In the genomic region with DNA sequence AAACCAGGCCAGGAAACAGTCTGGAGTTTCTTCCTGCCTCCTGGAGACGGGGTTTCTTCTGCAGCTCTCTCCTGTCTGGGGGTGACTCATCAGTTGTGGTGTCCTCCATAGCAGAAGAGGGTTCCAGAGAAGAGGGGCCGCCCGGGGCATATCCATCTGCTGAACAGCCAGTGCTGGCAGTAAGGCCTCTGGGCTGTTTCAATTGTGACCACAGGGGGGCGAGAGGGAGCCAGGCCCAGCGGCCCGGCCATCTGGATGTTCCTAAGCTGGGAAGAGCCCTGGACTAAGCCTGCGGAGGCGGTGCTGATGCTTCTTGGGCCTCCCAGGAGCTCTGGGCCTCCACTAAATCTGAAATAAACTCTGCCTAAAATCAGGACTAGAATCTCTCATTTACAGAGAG, we compare ENCODE assay signal across 9 mouse cellular contexts. TPM values are rescaled to one million over a fixed set of nuclear protein-coding genes. Genes with fewer than 3 reads are reported as not detected.
A peak's percentile ranks its signal among the peaks of the same experiment; 100 is the strongest.
DNase-seq lines count a peak whose midpoint lies in the region; ATAC-seq and TF ChIP-seq lines count a peak whose summit lies in the region.
"Had no signal": no experiment of that assay in that cellular context is flagged by ENCODE, and none has a peak within 500 bp of the region (broad histone marks: within the 10 kb centered on the region; RNA-seq: fewer than 3 reads in every experiment).

No protein-coding gene starts in this region.

- WGBS in heart, embryonic 15.5 days = 6% methylated on average over 8 of the region's 8 CpGs
- 6% methylated on average over 8 of the region's 8 CpGs for WGBS in liver, embryonic 14.5 days (ENCODE audit: insufficient replicate concordance)

- no peaks in the 10 kb centered on the region; the same call in 1 of the 2 replicates for H3K27me3 ChIP-seq in heart, embryonic 15.5 days
- no peaks in the 10 kb centered on the region; the same call in 1 of the 2 replicates for H3K27me3 ChIP-seq in liver, embryonic 14.5 days (ENCODE audit: control insufficient read depth, insufficient read depth, low read length)

- no peak overlapping the region for H3K4me2 ChIP-seq in heart, embryonic 15.5 days
- H3K4me2 ChIP-seq in liver, embryonic 14.5 days (ENCODE audit: low read depth) = no peak overlapping the region
- H3K4me2 ChIP-seq: heart, embryonic 13.5 days had no signal

- H3K9me3 ChIP-seq in heart, embryonic 15.5 days (replicated peaks) = no peaks in the 10 kb centered on the region
- H3K9me3 ChIP-seq in liver, embryonic 14.5 days (ENCODE audit: control insufficient read depth, low read length) = no peaks in the 10 kb centered on the region
- H3K9me3 ChIP-seq: heart, embryonic 13.5 days had no signal

- H3K36me3 ChIP-seq in heart, embryonic 15.5 days = no peaks in the 10 kb centered on the region
- H3K36me3 ChIP-seq in liver, embryonic 14.5 days (replicated peaks; ENCODE audit: control insufficient read depth, insufficient read depth, low read depth) = no peaks in the 10 kb centered on the region
- H3K36me3 ChIP-seq: heart, embryonic 13.5 days had no signal

- no peak overlapping the region for H3K9ac ChIP-seq in heart, embryonic 15.5 days
- no peak overlapping the region for H3K9ac ChIP-seq in liver, embryonic 14.5 days (replicated peaks)
- H3K9ac ChIP-seq: heart, embryonic 13.5 days had no signal

- TF ChIP-seq EP300 in liver, embryonic 14.5 days (IDR thresholded peaks at IDR 0.05; ENCODE audit: low read depth) = no peak

- no peak for TF ChIP-seq POLR2A in bone marrow macrophage, adult 2 months (IDR thresholded peaks at IDR 0.05; ENCODE audit: borderline replicate concordance, low read depth, low read length)

- no peak overlapping the region for H3K27ac ChIP-seq in bone marrow macrophage, adult 2 months (ENCODE audit: insufficient read depth, low read depth, low read length)
- H3K27ac ChIP-seq in heart, embryonic 15.5 days = no peak overlapping the region
- no peak overlapping the region for H3K27ac ChIP-seq in liver, embryonic 14.5 days
- H3K27ac ChIP-seq: heart, embryonic 13.5 days had no signal

- peak; percentile 65; the same call in 1 of the 2 replicates for ATAC-seq in erythroblast, adult 5-6 weeks (replicated peaks; ENCODE audit: low FRiP score, poor library complexity, severe bottlenecking)
- ATAC-seq in heart, embryonic 15.5 days (replicated peaks; ENCODE audit: insufficient number of reproducible peaks, insufficient read depth, low FRiP score, low read depth) = peak; percentile 70
- ATAC-seq in liver, embryonic 14.5 days (ENCODE audit: insufficient read depth) = no peak

- no peak overlapping the region for H3K4me3 ChIP-seq in bone marrow macrophage, adult 2 months (ENCODE audit: insufficient read depth, low read length)
- H3K4me3 ChIP-seq in heart, embryonic 15.5 days = no peak overlapping the region
- no peak overlapping the region for H3K4me3 ChIP-seq in liver, embryonic 14.5 days (ENCODE audit: insufficient read depth in 1 of 2, low read depth in 2 of 2, low read length in 2 of 2)
- H3K4me3 ChIP-seq: heart, embryonic 13.5 days had no signal

- DNase-seq in CD8-positive naive resting alpha-beta T cell, adult 2 months (ENCODE audit: low read depth in 2 of 2, low spot score in 2 of 2) = peak; percentile 63 to 68
- peak; percentile 77 to 94 for DNase-seq in kidney, postnatal 36 days
- peak in 2 of 3 experiments; percentile 24 to 31 for DNase-seq in liver, embryonic 14.5 days (ENCODE audit: low read depth in 3 of 3, low spot score in 3 of 3)
- DNase-seq in ovary, adult 18-20 months (ENCODE audit: low spot score) = peak; percentile 68
- DNase-seq in thymus, adult 18-20 months = peak; percentile 40 to 46

- peak; percentile 65 for TF ChIP-seq CTCF in bone marrow macrophage, adult 2 months (IDR thresholded peaks at IDR 0.05; ENCODE audit: low read depth, low read length)
- peak; percentile 92 for TF ChIP-seq CTCF in liver, embryonic 14.5 days (IDR thresholded peaks at IDR 0.05; ENCODE audit: low read depth)

- H3K4me1 ChIP-seq in bone marrow macrophage, adult 2 months (ENCODE audit: control insufficient read depth, insufficient read depth, low read length) = no peaks in the 10 kb centered on the region
- H3K4me1 ChIP-seq in heart, embryonic 15.5 days (replicated peaks) = peaks cover 11% of the 10 kb centered on the region
- H3K4me1 ChIP-seq in liver, embryonic 14.5 days (replicated peaks; ENCODE audit: control insufficient read depth in 2 of 2, insufficient read depth in 2 of 2, low read length in 1 of 2) = no peaks in the 10 kb centered on the region; a peak in 1 of 4 replicates

RNA-seq across cellular contexts. Expression of gene Mdga1, which starts 5.8 kb away (rescaled TPM):
- polyA plus RNA-seq in bone marrow macrophage, adult 2 months (2012; ENCODE audit: insufficient read depth, insufficient read length, missing spikeins) = 2.2 and 2.8 TPM in 2 replicates
- total RNA-seq in erythroblast, adult 5-6 weeks (2015; ENCODE audit: low replicate concordance) = 0.58 and 0.84 TPM in 2 replicates
- total RNA-seq in erythroblast, adult 5-6 weeks (2017; ENCODE audit: low replicate concordance) = 2.4 and 2.5 TPM in 2 replicates
- polyA plus RNA-seq in heart, embryonic 15.5 days (2015; fragmentation: Nextera tagmentation; extraction: Ambion mirVana) = 4.2 and 7.4 TPM in 2 replicates
- polyA plus RNA-seq in liver, embryonic 14.5 days (2012; rRNA removed) = 1.7 and 2.4 TPM in 2 replicates
- 0.75 and 1.6 TPM in 2 replicates for polyA plus RNA-seq in liver, embryonic 14.5 days (2014; fragmentation: Nextera tagmentation; extraction: Ambion mirVana)

RNA-seq across cellular contexts. Expression of gene Zfand3, which starts 28.8 kb away (rescaled TPM):
- 73.5 and 80.4 TPM in 2 replicates for polyA plus RNA-seq in bone marrow macrophage, adult 2 months (2012; ENCODE audit: insufficient read depth, insufficient read length, missing spikeins)
- total RNA-seq in erythroblast, adult 5-6 weeks (2015; ENCODE audit: low replicate concordance) = 10.4 and 17.6 TPM in 2 replicates
- 3.1 and 13.4 TPM in 2 replicates for total RNA-seq in erythroblast, adult 5-6 weeks (2017; ENCODE audit: low replicate concordance)
- polyA plus RNA-seq in heart, embryonic 15.5 days (2015; fragmentation: Nextera tagmentation; extraction: Ambion mirVana) = 49.3 and 53.9 TPM in 2 replicates
- polyA plus RNA-seq in liver, embryonic 14.5 days (2012; rRNA removed) = 13.8 and 19.2 TPM in 2 replicates
- 9.6 and 12.1 TPM in 2 replicates for polyA plus RNA-seq in liver, embryonic 14.5 days (2014; fragmentation: Nextera tagmentation; extraction: Ambion mirVana)

Comparison
In these comparisons a context has a peak if more than half of its experiments do, and no peak if none do; other contexts are left out.
1. DNase-seq: peak in every context shown above with its lines; median percentile 86 in kidney, postnatal 36 days; 68 in ovary, adult 18-20 months; 66 in CD8-positive naive resting alpha-beta T cell, adult 2 months; 43 in thymus, adult 18-20 months; 28 in liver, embryonic 14.5 days.